Comparison of ENCODE assay signal across 19 mouse cellular contexts in the genomic region with DNA sequence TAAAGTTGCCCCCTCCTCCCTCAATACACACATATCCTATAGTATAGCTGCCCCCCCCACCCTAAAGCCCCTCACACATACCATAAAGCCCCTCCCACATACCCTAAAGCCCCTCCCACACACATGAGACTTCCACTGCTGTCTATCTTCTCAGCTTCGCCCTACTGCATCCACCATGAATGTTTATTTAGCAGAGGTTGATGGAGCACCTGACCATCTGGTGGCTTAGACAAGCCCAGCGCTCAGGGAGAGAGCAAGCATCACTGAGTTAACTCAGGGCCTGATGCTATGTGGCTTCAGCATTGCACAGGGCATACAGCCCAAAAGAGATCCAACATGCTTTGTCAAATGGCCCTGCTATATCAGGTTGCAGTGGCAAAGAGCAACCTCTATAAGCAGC. TPM values are rescaled to one million over a fixed set of nuclear protein-coding genes. Genes with fewer than 3 reads are reported as not detected.
A peak's percentile ranks its signal among the peaks of the same experiment; 100 is the strongest.
DNase-seq lines count a peak whose midpoint lies in the region; ATAC-seq lines count a peak whose summit lies in the region.
"Had no signal": no experiment of that assay in that cellular context is flagged by ENCODE, and none has a peak within 500 bp of the region (broad histone marks: within the 10 kb centered on the region; RNA-seq: fewer than 3 reads in every experiment).

No protein-coding gene starts in this region.

- ATAC-seq in heart, embryonic 13.5 days (ENCODE audit: extremely low read depth, insufficient number of reproducible peaks, low FRiP score, low TSS enrichment): 0 out of 2 replicates have a peak, but pooled peaks have one; percentile 23
- ATAC-seq in midbrain, embryonic 11.5 days (ENCODE audit: low FRiP score): peak; percentile 34; the same call in 1 of the 2 replicates
- ATAC-seq in midbrain, embryonic 13.5 days: no peak
- ATAC-seq in liver, embryonic 15.5 days (ENCODE audit: insufficient read depth): no peak
- ATAC-seq: forebrain, embryonic 13.5 days; hindbrain, embryonic 16.5 days had no signal

- no peaks in the 10 kb centered on the region for H3K36me3 ChIP-seq in heart, embryonic 13.5 days
- H3K36me3 ChIP-seq in midbrain, embryonic 11.5 days (ENCODE audit: control insufficient read depth, insufficient read depth, low read length): no peaks in the 10 kb centered on the region
- H3K36me3 ChIP-seq in midbrain, embryonic 13.5 days: no peaks in the 10 kb centered on the region
- H3K36me3 ChIP-seq in liver, embryonic 15.5 days (replicated peaks): no peaks in the 10 kb centered on the region
- H3K36me3 ChIP-seq: embryonic facial prominence, embryonic 12.5 days; heart, embryonic 12.5 days; hindbrain, embryonic 12.5 days had no signal

- DNase-seq in heart, adult 11 months: no peak
- DNase-seq in midbrain, embryonic 11.5 days (ENCODE audit: low spot score, missing footprints): no peak
- DNase-seq in gastrocnemius, postnatal 14 days: no peak
- no peak for DNase-seq in kidney, adult 11 months
- no peak for DNase-seq in layer of hippocampus, adult 9-11 months
- DNase-seq: adrenal gland, postnatal 14 days; cerebellum, adult 11-12 months; cerebellum, adult 9-10 months; cerebellum, postnatal 25 days; heart, adult 2 months; heart, postnatal 4 days had no signal

- WGBS in heart, embryonic 13.5 days: 73% methylated on average over 2 of the region's 2 CpGs
- WGBS in midbrain, embryonic 11.5 days: 91% methylated on average over 2 of the region's 2 CpGs
- 90% methylated on average over 2 of the region's 2 CpGs for WGBS in midbrain, embryonic 13.5 days
- 65% methylated on average over 2 of the region's 2 CpGs for WGBS in liver, embryonic 15.5 days (ENCODE audit: insufficient replicate concordance)

- H3K4me3 ChIP-seq in heart, embryonic 13.5 days: no peak overlapping the region
- H3K4me3 ChIP-seq in midbrain, embryonic 11.5 days (ENCODE audit: low read depth, low read length): no peak overlapping the region
- no peak overlapping the region for H3K4me3 ChIP-seq in midbrain, embryonic 13.5 days (replicated peaks)
- H3K4me3 ChIP-seq in liver, embryonic 15.5 days (replicated peaks): no peak overlapping the region
- H3K4me3 ChIP-seq: embryonic facial prominence, embryonic 12.5 days; forebrain, embryonic 13.5 days; heart, adult 2 months; heart, embryonic 12.5 days; hindbrain, embryonic 12.5 days had no signal

- H3K9ac ChIP-seq in heart, embryonic 13.5 days: no peak overlapping the region
- no peak overlapping the region for H3K9ac ChIP-seq in midbrain, embryonic 11.5 days (ENCODE audit: low read length)
- no peak overlapping the region for H3K9ac ChIP-seq in midbrain, embryonic 13.5 days (replicated peaks)
- H3K9ac ChIP-seq in liver, embryonic 15.5 days: peak overlapping the region; percentile 4; the same call in 1 of the 2 replicates
- H3K9ac ChIP-seq: embryonic facial prominence, embryonic 12.5 days; forebrain, embryonic 13.5 days; hindbrain, embryonic 12.5 days had no signal

- H3K4me1 ChIP-seq in heart, embryonic 13.5 days: peaks cover 28% of the 10 kb centered on the region
- H3K4me1 ChIP-seq in midbrain, embryonic 11.5 days (ENCODE audit: control insufficient read depth, insufficient read depth, low read length): no peaks in the 10 kb centered on the region
- no peaks in the 10 kb centered on the region; the same call in 1 of the 2 replicates for H3K4me1 ChIP-seq in midbrain, embryonic 13.5 days (replicated peaks)
- H3K4me1 ChIP-seq in liver, embryonic 15.5 days (replicated peaks): peaks cover 64% of the 10 kb centered on the region
- H3K4me1 ChIP-seq: embryonic facial prominence, embryonic 12.5 days; forebrain, embryonic 13.5 days had no signal

- no peaks in the 10 kb centered on the region for H3K27me3 ChIP-seq in heart, embryonic 13.5 days (replicated peaks)
- no peaks in the 10 kb centered on the region for H3K27me3 ChIP-seq in midbrain, embryonic 11.5 days (ENCODE audit: control insufficient read depth, insufficient read depth, low read length)
- peaks cover 4% of the 10 kb centered on the region; the same call in 1 of the 2 replicates for H3K27me3 ChIP-seq in midbrain, embryonic 13.5 days
- peaks cover 5% of the 10 kb centered on the region; the same call in 1 of the 2 replicates for H3K27me3 ChIP-seq in liver, embryonic 15.5 days
- H3K27me3 ChIP-seq: embryonic facial prominence, embryonic 12.5 days; forebrain, embryonic 13.5 days; heart, embryonic 12.5 days had no signal

- intact Hi-C loops in gastrocnemius, postnatal 14 days (cut with DNase I; ENCODE audit: low total_unique reads): no loop called here

- no peak overlapping the region for H3K4me2 ChIP-seq in heart, embryonic 13.5 days
- H3K4me2 ChIP-seq in midbrain, embryonic 11.5 days: no peak overlapping the region
- no peak overlapping the region for H3K4me2 ChIP-seq in midbrain, embryonic 13.5 days (replicated peaks)
- H3K4me2 ChIP-seq in liver, embryonic 15.5 days: peak overlapping the region; percentile 67
- H3K4me2 ChIP-seq: embryonic facial prominence, embryonic 12.5 days; forebrain, embryonic 13.5 days; hindbrain, embryonic 12.5 days had no signal

- H3K27ac ChIP-seq in heart, embryonic 13.5 days (replicated peaks): no peak overlapping the region
- H3K27ac ChIP-seq in midbrain, embryonic 11.5 days (ENCODE audit: low read depth, low read length): no peak overlapping the region
- no peak overlapping the region for H3K27ac ChIP-seq in midbrain, embryonic 13.5 days
- H3K27ac ChIP-seq in liver, embryonic 15.5 days (replicated peaks): peak overlapping the region; percentile 88
- H3K27ac ChIP-seq: embryonic facial prominence, embryonic 12.5 days; forebrain, embryonic 13.5 days; heart, adult 2 months; hindbrain, embryonic 12.5 days had no signal

- no peaks in the 10 kb centered on the region for H3K9me3 ChIP-seq in heart, embryonic 13.5 days
- no peaks in the 10 kb centered on the region for H3K9me3 ChIP-seq in midbrain, embryonic 11.5 days (ENCODE audit: control insufficient read depth, low read length)
- H3K9me3 ChIP-seq in midbrain, embryonic 13.5 days: no peaks in the 10 kb centered on the region
- H3K9me3 ChIP-seq in liver, embryonic 15.5 days (replicated peaks): no peaks in the 10 kb centered on the region
- H3K9me3 ChIP-seq: embryonic facial prominence, embryonic 12.5 days; forebrain, embryonic 13.5 days; heart, embryonic 12.5 days; hindbrain, embryonic 12.5 days had no signal

RNA-seq across cellular contexts. Expression of gene Gipc2, which starts 12.9 kb away (rescaled TPM):
- polyA plus RNA-seq in heart, embryonic 13.5 days (2015; fragmentation: Nextera tagmentation; extraction: Ambion mirVana): 3.2 and 4.6 TPM in 2 replicates
- 1.5 and 2.1 TPM in 2 replicates for polyA plus RNA-seq in midbrain, embryonic 11.5 days (2014; fragmentation: Nextera tagmentation; extraction: Ambion mirVana)
- polyA plus RNA-seq in midbrain, embryonic 13.5 days (2015; fragmentation: Nextera tagmentation; extraction: Ambion mirVana): 3.4 and 5.3 TPM in 2 replicates
- 19.3 and 20.0 TPM in 2 replicates for polyA plus RNA-seq in liver, embryonic 15.5 days (2015; fragmentation: Nextera tagmentation; extraction: Ambion mirVana)
- total RNA-seq in gastrocnemius, postnatal 14 days (2021): 1 to 10 TPM in 1 of 2 experiments, under 1 TPM in 1; 0.82 to 1.1 TPM

RNA-seq across cellular contexts. Expression of gene Dnajb4, which starts 57.0 kb away (rescaled TPM):
- polyA plus RNA-seq in heart, embryonic 13.5 days (2015; fragmentation: Nextera tagmentation; extraction: Ambion mirVana): 38.3 and 47.6 TPM in 2 replicates
- 26.6 and 29.0 TPM in 2 replicates for polyA plus RNA-seq in midbrain, embryonic 11.5 days (2014; fragmentation: Nextera tagmentation; extraction: Ambion mirVana)
- polyA plus RNA-seq in midbrain, embryonic 13.5 days (2015; fragmentation: Nextera tagmentation; extraction: Ambion mirVana): 33.9 and 37.8 TPM in 2 replicates
- 35.3 and 36.8 TPM in 2 replicates for polyA plus RNA-seq in liver, embryonic 15.5 days (2015; fragmentation: Nextera tagmentation; extraction: Ambion mirVana)
- total RNA-seq in gastrocnemius, postnatal 14 days (2021): 10 to 100 TPM; 45.4 to 48.2 TPM

RNA-seq across cellular contexts. Expression of gene Fubp1, which starts 57.1 kb away (rescaled TPM):
- polyA plus RNA-seq in heart, embryonic 13.5 days (2015; fragmentation: Nextera tagmentation; extraction: Ambion mirVana): 118 and 128 TPM in 2 replicates
- polyA plus RNA-seq in midbrain, embryonic 11.5 days (2014; fragmentation: Nextera tagmentation; extraction: Ambion mirVana): 452 and 457 TPM in 2 replicates
- polyA plus RNA-seq in midbrain, embryonic 13.5 days (2015; fragmentation: Nextera tagmentation; extraction: Ambion mirVana): 353 and 372 TPM in 2 replicates
- 55.1 and 57.1 TPM in 2 replicates for polyA plus RNA-seq in liver, embryonic 15.5 days (2015; fragmentation: Nextera tagmentation; extraction: Ambion mirVana)
- total RNA-seq in gastrocnemius, postnatal 14 days (2021): 10 to 100 TPM; 31.5 to 35.2 TPM

Comparison
In these comparisons a context has a peak if more than half of its experiments do, and no peak if none do; other contexts are left out.
1. ATAC-seq: peak in heart, embryonic 13.5 days (single experiment) and midbrain, embryonic 11.5 days (single experiment); none in midbrain, embryonic 13.5 days (single experiment) and liver, embryonic 15.5 days (single experiment).